Mouse (Mus musculus) olfactory bulb, adult 2 months (tissue): ENCODE data around the gene Bmp7.

Source experiments
- CTCF ChIP-seq: fragments of 200-500 bp; IDR thresholded peaks from 2 replicates; pipeline ENCODE4 v1.5.1; 2012; ENCODE audit warnings: low read depth, mild to moderate bottlenecking, low read length, moderate library complexity; ENCODE audit not compliant: insufficient read depth
- POLR2A ChIP-seq: fragments of 200-500 bp; IDR thresholded peaks from 2 replicates; pipeline ENCODE4 v1.6.1; 2012; ENCODE audit warnings: mild to moderate bottlenecking, low read depth, low read length, moderate library complexity; ENCODE audit not compliant: insufficient read depth

DNA sequence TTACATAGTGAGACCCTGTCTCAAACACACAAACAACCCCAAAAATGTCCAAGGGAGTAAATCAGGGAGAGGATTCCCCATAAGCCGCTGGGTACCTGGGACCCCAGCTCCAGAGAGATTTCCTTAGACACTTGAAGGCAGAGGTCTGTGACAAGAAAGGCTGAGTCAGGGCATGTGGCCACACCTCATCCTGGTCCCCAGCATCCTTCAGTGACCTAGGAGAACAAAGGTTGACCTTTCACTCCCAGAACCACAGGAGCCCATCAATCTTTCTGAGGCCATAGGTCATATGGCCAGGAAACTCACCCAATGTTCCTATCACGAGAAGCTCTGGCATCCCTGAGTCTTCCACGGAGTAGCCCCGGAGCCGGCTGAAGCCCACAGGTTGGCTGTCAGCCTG, 111.9 kb downstream of the Bmp7 start:
- TF ChIP-seq POLR2A = no peak
- TF ChIP-seq CTCF = no peak
